Mouse (Mus musculus): ENCODE results near the gene Akain1.
A peak's percentile ranks its signal among the peaks of the same experiment; 100 is the strongest.

Gene Akain1

DNA sequence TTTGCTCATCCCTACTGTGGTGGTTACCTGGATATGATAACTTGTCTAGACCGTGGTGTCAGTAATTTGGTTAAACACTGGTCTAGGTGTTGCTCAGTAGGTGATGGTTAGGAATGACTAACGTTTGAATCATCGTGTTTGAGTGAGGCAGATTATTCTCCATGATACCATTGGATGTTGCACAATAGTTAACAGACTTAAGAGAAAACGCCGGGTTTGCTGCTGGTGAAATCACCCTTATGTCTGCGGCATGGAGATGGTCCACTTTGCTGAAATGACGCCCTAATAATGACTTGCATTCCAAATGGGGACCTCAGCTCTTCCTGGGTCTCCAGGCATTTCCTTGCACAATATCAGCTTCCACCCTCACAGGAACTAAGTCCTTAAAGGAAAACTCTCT, 22.6 kb downstream of the Akain1 start:
- DNase-seq (ENCODE audit: low read depth, low spot score), result no peak
- Histone ChIP-seq H3K27me3 (ENCODE audit: control insufficient read depth, insufficient read depth, low read length, poor library complexity, severe bottlenecking) (no peaks in the 10 kb centered on the region), H3K36me3 (ENCODE audit: control insufficient read depth, insufficient read depth, low read length, poor library complexity, severe bottlenecking) (no peaks in the 10 kb centered on the region)

DNA sequence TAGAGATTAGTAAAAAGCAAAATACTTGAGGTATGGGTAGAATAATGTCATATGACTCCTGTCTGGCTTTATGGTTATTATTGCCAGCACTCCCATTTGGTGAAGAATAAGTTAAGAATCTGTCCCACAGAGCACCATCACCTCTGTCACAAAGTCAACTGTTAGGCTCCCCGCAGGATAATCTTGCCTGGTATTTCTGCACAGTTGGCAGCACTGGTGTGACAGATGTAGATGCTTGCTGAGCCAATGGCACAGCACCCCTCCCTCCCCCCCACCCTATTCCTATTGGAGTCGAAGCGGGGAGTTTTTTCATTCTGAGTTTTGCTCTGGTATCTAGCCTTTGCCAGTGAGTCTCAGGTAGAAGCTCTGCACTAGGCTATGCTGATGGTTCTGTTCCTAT, 23.9 kb downstream of the Akain1 start:
- H3K27me3 ChIP-seq (ENCODE audit: control insufficient read depth, insufficient read depth, low read length, poor library complexity, severe bottlenecking), result no peaks in the 10 kb centered on the region

DNA sequence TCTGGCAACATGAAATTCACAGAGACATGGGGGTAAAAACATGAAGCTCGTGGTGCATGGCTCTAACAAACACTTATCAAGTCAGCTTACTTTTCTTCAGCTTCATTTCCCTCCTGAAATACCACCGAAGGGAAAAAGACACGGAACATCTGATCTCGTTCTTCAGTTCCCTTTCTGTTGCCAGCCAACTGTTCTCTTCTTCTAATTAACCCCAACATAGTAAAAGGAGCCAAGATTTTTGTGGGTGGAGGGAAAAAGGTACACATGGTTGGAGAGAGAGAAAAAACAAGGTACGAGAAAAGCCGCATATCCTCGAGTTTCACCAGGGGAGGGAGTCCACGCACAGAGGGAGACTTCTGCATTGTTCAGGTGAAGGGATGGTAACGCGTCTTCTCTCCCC, 32.0 kb downstream of the Akain1 start:
- no peaks in the 10 kb centered on the region for H3K36me3 ChIP-seq (ENCODE audit: control insufficient read depth, insufficient read depth, low read length, poor library complexity, severe bottlenecking)
- DNase-seq (ENCODE audit: low read depth, low spot score), result no peak
- no peaks in the 10 kb centered on the region for H3K27me3 ChIP-seq (ENCODE audit: control insufficient read depth, insufficient read depth, low read length, poor library complexity, severe bottlenecking)

More for the DNA sequence above, 23.9 kb downstream of the Akain1 start:
- DNase-seq (ENCODE audit: low read depth, low spot score), result no peak
- H3K36me3 ChIP-seq (ENCODE audit: control insufficient read depth, insufficient read depth, low read length, poor library complexity, severe bottlenecking), result no peaks in the 10 kb centered on the region

DNA sequence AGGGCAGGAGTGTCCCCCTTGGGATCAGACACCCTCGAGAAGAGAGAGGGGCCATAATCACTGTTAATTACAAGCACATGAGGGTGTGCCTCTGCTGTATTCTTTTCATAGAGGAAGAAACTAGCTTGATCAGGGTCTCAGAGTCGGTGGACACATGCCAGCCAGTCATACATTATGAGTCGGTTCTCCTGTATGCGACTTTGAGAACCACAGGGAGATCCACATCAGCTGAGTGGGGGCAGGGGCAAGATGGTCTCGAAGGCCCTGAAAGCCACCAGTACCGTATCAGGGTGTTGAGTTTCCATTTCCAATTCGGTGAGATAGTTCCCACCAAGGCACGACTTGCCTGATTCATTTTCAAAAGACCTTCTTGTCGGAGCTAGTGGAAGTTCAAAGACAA, 33.3 kb downstream of the Akain1 start:
- H3K27me3 ChIP-seq (ENCODE audit: control insufficient read depth, insufficient read depth, low read length, poor library complexity, severe bottlenecking), result no peaks in the 10 kb centered on the region
- H3K36me3 ChIP-seq (ENCODE audit: control insufficient read depth, insufficient read depth, low read length, poor library complexity, severe bottlenecking), result no peaks in the 10 kb centered on the region
- no peak for DNase-seq (ENCODE audit: low read depth, low spot score)

DNA sequence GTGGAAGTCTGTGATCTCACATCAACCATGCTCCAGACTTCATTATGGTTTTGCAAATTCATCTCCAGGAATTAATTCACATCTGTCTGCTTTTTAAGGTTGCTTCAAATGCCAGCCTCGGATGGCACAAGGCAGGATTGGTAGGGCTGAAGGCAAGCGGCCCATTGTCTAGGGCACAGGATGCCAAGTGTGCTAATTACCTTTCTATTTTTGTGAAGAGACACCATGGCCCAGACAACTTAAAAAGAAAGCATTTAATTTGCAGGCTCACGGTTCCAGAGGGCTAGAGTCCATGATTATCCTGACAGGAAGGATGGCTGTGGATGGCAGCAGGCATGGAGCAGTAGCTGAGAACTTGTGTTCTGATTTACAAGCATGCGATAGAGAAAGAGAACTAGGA, 35.0 kb downstream of the Akain1 start:
- no peaks in the 10 kb centered on the region for H3K36me3 ChIP-seq (ENCODE audit: control insufficient read depth, insufficient read depth, low read length, poor library complexity, severe bottlenecking)
- no peak for DNase-seq (ENCODE audit: low read depth, low spot score)

DNA sequence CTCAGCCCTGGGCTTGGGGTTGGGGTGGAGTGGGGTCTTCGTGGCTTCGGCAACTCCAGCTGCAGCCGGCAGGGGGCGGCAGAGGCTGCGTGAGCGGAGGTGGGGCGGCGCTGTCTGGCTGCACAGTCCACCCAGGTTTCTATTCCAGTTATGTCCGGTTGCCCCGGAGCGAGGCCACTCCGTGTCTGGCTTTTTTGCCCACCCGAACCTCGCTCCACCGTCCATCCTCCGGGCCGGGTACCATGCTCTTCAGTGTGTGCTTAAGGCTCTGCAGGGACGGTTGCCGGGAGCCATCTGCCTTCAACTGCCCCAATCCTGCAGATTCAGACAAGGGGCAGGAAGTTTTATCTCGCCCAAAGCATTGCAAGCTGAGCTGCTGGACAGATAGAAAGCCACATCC, 36.3 kb downstream of the Akain1 start:
- peak; percentile 22 for DNase-seq (ENCODE audit: low read depth, low spot score)
- Histone ChIP-seq H3K36me3 (ENCODE audit: control insufficient read depth, insufficient read depth, low read length, poor library complexity, severe bottlenecking) (no peaks in the 10 kb centered on the region), H3K27me3 (ENCODE audit: control insufficient read depth, insufficient read depth, low read length, poor library complexity, severe bottlenecking) (no peaks in the 10 kb centered on the region)

More for the DNA sequence above, 35.0 kb downstream of the Akain1 start:
- no peaks in the 10 kb centered on the region for H3K27me3 ChIP-seq (ENCODE audit: control insufficient read depth, insufficient read depth, low read length, poor library complexity, severe bottlenecking)

DNA sequence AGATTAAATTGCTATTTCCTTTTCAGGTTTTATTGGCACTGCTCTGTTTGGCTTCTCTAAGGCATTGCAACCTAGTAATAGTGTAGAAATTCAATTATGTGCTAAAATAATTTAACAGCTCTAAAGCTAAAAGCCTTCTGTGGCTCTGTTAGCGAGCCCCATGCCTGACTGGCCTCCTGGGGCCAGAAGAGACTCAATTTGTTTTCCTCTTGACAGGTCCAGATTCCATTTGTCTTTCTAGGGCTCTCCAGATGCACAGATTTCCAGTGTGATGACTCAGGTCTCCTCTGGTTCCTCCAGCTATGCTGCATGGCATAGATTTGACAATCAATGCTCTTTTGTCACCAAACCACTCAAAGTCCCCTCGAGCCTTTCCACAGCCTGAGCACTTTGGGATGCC, 38.4 kb downstream of the Akain1 start:
- H3K27me3 ChIP-seq (ENCODE audit: control insufficient read depth, insufficient read depth, low read length, poor library complexity, severe bottlenecking), result no peaks in the 10 kb centered on the region
- H3K36me3 ChIP-seq (ENCODE audit: control insufficient read depth, insufficient read depth, low read length, poor library complexity, severe bottlenecking), result no peaks in the 10 kb centered on the region
- no peak for DNase-seq (ENCODE audit: low read depth, low spot score)

DNA sequence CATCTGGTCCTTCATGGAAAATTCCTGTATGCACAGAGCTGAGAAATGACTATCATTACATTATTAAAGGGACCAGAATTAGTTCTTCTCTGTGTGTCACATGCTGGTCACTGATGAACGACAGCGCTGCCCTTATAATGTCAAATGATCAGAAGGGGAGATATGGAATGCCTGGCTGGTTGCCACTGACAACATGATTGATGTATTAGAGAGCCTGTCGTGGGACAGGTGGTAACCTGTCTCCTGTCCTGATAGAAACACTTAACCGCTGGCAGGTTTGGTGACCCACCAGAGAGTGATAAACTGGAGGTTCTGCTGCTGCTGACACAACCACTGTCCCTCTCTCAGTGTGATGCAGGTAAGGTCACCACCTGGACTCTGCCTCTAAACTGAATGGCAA, 40.1 kb downstream of the Akain1 start:
- no peak for DNase-seq (ENCODE audit: low read depth, low spot score)
- Histone ChIP-seq H3K36me3 (ENCODE audit: control insufficient read depth, insufficient read depth, low read length, poor library complexity, severe bottlenecking) (no peaks in the 10 kb centered on the region), H3K27me3 (ENCODE audit: control insufficient read depth, insufficient read depth, low read length, poor library complexity, severe bottlenecking) (no peaks in the 10 kb centered on the region)

DNA sequence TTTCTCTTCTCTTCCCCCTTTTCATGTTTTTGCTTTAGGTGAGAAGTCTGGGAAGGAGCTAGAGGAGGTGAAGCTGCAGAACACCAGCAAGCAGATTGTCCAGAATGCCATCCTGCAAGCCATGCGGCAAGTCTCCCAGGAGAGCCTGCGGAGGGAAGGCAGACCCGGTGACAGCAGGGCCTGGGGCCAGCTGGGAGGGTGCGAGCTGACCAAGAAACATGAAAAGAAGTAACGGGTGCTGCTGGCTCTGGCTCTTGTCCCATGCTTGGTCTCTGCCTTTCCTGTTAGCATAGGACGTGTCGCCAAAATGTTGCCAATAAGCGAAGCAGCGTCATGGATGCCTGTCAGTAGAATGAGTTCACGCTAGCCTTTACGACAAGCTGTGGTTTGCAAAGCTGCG, 48.0 kb downstream of the Akain1 start:
- Histone ChIP-seq H3K27me3 (ENCODE audit: control insufficient read depth, insufficient read depth, low read length, poor library complexity, severe bottlenecking) (no peaks in the 10 kb centered on the region), H3K36me3 (ENCODE audit: control insufficient read depth, insufficient read depth, low read length, poor library complexity, severe bottlenecking) (no peaks in the 10 kb centered on the region)
- no peak for DNase-seq (ENCODE audit: low read depth, low spot score)

DNA sequence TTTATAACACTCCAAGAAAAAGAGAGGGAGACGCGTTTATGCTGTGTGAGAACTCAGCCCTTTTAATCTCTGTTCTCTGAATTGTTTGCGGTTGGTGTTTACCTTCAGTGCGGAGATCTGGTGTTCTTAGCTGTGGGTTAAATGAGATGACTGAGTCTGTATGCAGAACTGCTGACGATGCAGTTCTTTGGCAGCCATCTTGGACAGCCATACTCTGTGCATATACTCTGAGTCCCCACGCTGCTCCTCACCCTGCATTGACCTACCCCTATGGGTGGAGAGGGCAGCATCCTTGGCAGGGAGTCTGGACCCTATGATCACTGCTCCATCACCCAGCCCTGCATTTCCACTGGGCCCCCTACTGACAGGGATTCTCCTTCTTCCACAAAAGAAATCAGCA, 48.8 kb downstream of the Akain1 start:
- no peaks in the 10 kb centered on the region for H3K36me3 ChIP-seq (ENCODE audit: control insufficient read depth, insufficient read depth, low read length, poor library complexity, severe bottlenecking)
- H3K27me3 ChIP-seq (ENCODE audit: control insufficient read depth, insufficient read depth, low read length, poor library complexity, severe bottlenecking), result no peaks in the 10 kb centered on the region
- DNase-seq (ENCODE audit: low read depth, low spot score), result no peak

DNA sequence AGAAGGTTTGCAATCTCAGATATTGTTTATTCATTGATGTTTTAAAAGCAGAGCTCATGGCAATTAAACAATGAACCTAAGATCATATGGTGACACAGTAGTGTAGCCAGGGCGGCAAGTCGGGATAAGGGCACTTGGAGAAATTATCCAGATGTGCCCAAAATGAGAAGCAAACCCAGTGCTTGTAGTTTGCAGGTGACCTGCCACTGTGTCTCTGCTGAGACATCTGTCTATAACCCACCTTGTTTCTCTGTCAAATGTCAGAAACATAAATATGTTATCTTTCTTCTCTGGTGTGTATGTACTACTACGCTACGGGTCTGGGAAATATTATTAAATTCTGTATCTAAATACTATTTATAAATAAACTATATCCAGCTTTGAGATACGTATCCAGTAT, 49.7 kb downstream of the Akain1 start:
- H3K27me3 ChIP-seq (ENCODE audit: control insufficient read depth, insufficient read depth, low read length, poor library complexity, severe bottlenecking), result no peaks in the 10 kb centered on the region
- H3K36me3 ChIP-seq (ENCODE audit: control insufficient read depth, insufficient read depth, low read length, poor library complexity, severe bottlenecking), result no peaks in the 10 kb centered on the region
- DNase-seq (ENCODE audit: low read depth, low spot score), result no peak

DNA sequence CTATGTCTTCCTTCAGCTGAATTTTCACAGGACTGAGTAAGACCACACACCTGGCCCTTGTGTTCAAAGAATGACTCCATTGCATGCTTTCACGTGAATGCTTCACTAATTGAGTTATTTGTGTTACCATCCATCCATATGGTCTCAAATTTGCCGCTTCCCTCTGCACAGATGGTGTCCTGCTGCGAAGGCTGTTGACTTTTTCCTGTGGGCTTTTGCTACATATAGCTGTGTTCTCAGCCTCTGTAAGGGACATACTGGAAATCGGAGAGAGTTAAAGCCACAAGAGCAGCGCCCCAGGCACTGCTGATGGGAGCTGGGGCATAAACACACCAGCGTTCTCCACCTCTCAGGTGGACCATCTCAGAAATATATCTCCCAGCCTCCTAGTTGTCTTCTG, 53.2 kb downstream of the Akain1 start:
- H3K27me3 ChIP-seq (ENCODE audit: control insufficient read depth, insufficient read depth, low read length, poor library complexity, severe bottlenecking), result no peaks in the 10 kb centered on the region
- H3K36me3 ChIP-seq (ENCODE audit: control insufficient read depth, insufficient read depth, low read length, poor library complexity, severe bottlenecking), result no peaks in the 10 kb centered on the region
- no peak for DNase-seq (ENCODE audit: low read depth, low spot score)

DNA sequence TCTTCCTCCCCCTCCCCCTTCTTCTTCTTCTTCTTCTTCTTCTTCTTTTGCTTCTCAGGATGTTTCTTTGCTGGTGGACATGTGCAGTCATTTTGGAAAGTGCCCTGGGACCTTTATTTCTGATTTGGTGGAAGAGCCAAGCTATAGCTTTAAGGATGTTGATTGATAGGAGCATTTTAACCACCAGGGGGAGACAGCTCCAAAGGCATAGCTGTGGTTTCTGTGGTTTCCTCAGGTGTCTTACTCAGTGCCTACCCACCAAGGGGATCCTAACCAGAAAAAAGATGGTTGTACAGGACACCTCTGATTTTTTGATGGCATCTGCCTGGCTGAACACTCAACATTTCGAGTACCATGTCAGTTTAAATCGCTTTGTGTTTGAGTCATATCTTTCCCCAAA, 56.4 kb downstream of the Akain1 start:
- DNase-seq (ENCODE audit: low read depth, low spot score), result no peak

DNA sequence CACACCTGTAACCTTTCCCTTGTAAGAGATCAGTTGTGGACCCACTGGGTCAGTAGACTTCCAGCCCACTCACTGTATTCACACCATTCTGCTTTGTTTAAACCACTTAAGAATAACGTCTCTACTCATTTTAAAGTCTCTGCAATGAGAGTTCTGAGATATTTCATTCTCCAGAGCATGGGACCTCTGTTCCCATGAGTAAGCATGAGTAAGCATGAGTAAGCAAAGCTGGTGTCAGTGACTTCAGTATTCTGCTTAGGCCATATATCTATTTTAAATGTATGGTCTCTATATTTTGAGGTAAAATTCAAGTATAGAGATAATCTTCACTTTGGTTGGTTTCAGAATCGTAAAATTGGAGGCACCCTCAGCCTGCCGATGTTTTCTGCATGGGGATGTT, 57.0 kb downstream of the Akain1 start:
- no peak for DNase-seq (ENCODE audit: low read depth, low spot score)
- no peaks in the 10 kb centered on the region for H3K36me3 ChIP-seq (ENCODE audit: control insufficient read depth, insufficient read depth, low read length, poor library complexity, severe bottlenecking)
- H3K27me3 ChIP-seq (ENCODE audit: control insufficient read depth, insufficient read depth, low read length, poor library complexity, severe bottlenecking), result no peaks in the 10 kb centered on the region

More for the DNA sequence above, 56.4 kb downstream of the Akain1 start:
- Histone ChIP-seq H3K36me3 (ENCODE audit: control insufficient read depth, insufficient read depth, low read length, poor library complexity, severe bottlenecking) (no peaks in the 10 kb centered on the region), H3K27me3 (ENCODE audit: control insufficient read depth, insufficient read depth, low read length, poor library complexity, severe bottlenecking) (no peaks in the 10 kb centered on the region)

DNA sequence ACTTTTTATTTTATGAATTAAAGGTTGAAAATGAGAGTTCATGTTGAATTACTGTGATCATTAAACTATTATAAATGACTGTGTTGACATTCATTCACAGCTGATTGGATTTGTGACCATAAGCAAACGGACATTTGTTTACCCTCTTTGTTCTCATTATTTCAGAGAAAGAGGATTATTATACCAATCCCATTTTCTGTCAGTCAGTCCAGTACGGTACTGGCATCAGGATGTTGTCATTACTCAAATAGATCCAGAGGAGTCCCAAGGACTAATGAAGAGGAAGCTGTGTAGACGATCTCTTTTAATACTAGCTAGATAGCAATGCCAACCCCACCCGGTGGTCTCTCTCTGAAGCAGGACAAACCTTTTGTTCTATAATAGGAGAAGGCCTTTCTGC, 58.2 kb downstream of the Akain1 start:
- H3K36me3 ChIP-seq (ENCODE audit: control insufficient read depth, insufficient read depth, low read length, poor library complexity, severe bottlenecking), result no peaks in the 10 kb centered on the region
- DNase-seq (ENCODE audit: low read depth, low spot score), result no peak
- H3K27me3 ChIP-seq (ENCODE audit: control insufficient read depth, insufficient read depth, low read length, poor library complexity, severe bottlenecking), result no peaks in the 10 kb centered on the region

DNA sequence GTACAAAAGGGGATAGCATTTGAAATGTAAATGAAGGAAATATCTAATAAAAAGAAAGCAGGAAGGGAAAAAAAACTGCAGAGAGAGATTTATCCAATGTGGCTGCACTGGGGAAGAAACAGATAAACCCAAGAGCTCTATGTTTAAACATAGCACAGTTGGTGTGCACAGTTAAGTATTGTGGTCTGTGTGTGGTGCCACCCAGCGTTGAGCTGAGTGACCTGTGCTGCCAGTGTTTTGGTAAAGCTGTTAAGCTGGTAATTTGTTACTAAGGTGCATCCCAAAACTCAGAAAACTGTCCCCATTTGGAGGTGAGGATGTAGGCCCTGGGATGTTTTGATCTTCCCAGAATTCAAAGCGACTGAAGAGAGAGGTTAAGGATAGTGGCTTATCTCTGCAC, 59.8 kb downstream of the Akain1 start:
- H3K27me3 ChIP-seq (ENCODE audit: control insufficient read depth, insufficient read depth, low read length, poor library complexity, severe bottlenecking), result no peaks in the 10 kb centered on the region
- no peaks in the 10 kb centered on the region for H3K36me3 ChIP-seq (ENCODE audit: control insufficient read depth, insufficient read depth, low read length, poor library complexity, severe bottlenecking)
- no peak for DNase-seq (ENCODE audit: low read depth, low spot score)

Data from splenic B cell, adult 2 months (primary cell).